Mouse (Mus musculus) heart, postnatal 0 days (tissue): ENCODE measurements at regions not wholly inside any gene's neighbourhood (a gene's known extent, or its start where the extent isn't known, plus 50 kb on each side); places are given as distances from the start of the nearest gene placed in this dataset.

Source experiments
- ATAC-seq: fragments of 200-750 bp; cut with Nextera tagmentation; 2 replicates; pipeline ENCODE4 v1.8.0; 2017; ENCODE audit warnings: low read depth, moderate number of reproducible peaks, moderate library complexity; ENCODE audit not compliant: insufficient read depth
- DNase-seq: peaks from one replicate; pipeline ENCODE4 v3.0.0-alpha.2; 2016; ENCODE audit warnings: low spot score
- H3K27ac ChIP-seq: fragments of 300-500 bp; sonication (generic); 2 replicates; pipeline ENCODE4 v1.5.1; 2014; ENCODE audit warnings: low read depth, mild to moderate bottlenecking
- H3K27me3 ChIP-seq: fragments of 300-500 bp; sonication (generic); 2 replicates; pipeline ENCODE4 v1.6.1; 2014; ENCODE audit warnings: low read length, mixed read lengths; ENCODE audit not compliant: control insufficient read depth, insufficient read depth
- H3K36me3 ChIP-seq: fragments of 300-500 bp; sonication (generic); replicated peaks from 2 replicates; pipeline ENCODE4 v1.6.1; 2014; ENCODE audit warnings: low read length, mixed read lengths; ENCODE audit not compliant: control insufficient read depth, insufficient read depth
- H3K4me1 ChIP-seq: fragments of 300-500 bp; sonication (generic); 2 replicates; pipeline ENCODE4 v1.6.1; 2014; ENCODE audit warnings: antibody characterized with exemption; ENCODE audit not compliant: control insufficient read depth, insufficient read depth
- H3K4me2 ChIP-seq: fragments of 300-500 bp; sonication (generic); 2 replicates; pipeline ENCODE4 v1.6.1; 2014; ENCODE audit warnings: low read depth, mild to moderate bottlenecking, low read length, moderate library complexity
- H3K4me3 ChIP-seq: fragments of 300-500 bp; sonication (generic); 2 replicates; pipeline ENCODE4 v1.5.1; 2014; ENCODE audit warnings: low read depth, low read length
- H3K9ac ChIP-seq: fragments of 300-500 bp; sonication (generic); replicated peaks from 2 replicates; pipeline ENCODE4 v1.6.1; 2014; ENCODE audit warnings: low read depth, low read length, mixed read lengths
- H3K9me3 ChIP-seq: fragments of 300-500 bp; sonication (generic); replicated peaks from 2 replicates; pipeline ENCODE4 v1.6.1; 2016; ENCODE audit warnings: low read length; ENCODE audit not compliant: control insufficient read depth
- CTCF ChIP-seq: IDR thresholded peaks from 2 replicates; pipeline ENCODE4 v1.5.1; 2016; ENCODE audit warnings: antibody characterized with exemption, control low read depth, low read depth
- EP300 ChIP-seq: IDR thresholded peaks from 2 replicates; pipeline ENCODE4 v1.6.1; 2016; ENCODE audit warnings: antibody characterized with exemption, low read depth
- WGBS: fragments of 180-500 bp; shearing (Covaris S2); extraction: QIAGEN DNeasy Blood & Tissue Kit; methylation state at CpG from one replicate; pipeline ENCODE4 v1.1.7; 2014; 5-methylcytosine and 5-hydroxymethylcytosine counted together

- Histone ChIP-seq H3K9me3 (0 out of 2 replicates have a peak, but pooled peaks cover 4% of the 10 kb centered on the region), H3K4me1 (no peaks in the 10 kb centered on the region), H3K4me3 (no peak overlapping the region), H3K36me3 (no peaks in the 10 kb centered on the region), H3K9ac (no peak overlapping the region), H3K4me2 (no peak overlapping the region), H3K27ac (no peak overlapping the region), H3K27me3 (0 out of 2 replicates have a peak, but pooled peaks cover 2% of the 10 kb centered on the region)
- ATAC-seq, result no peak
- WGBS, result 66% methylated on average over 2 of the region's 2 CpGs
- DNase-seq, result no peak
- TF ChIP-seq CTCF, result no peak
- TF ChIP-seq EP300, result no peak
These were observed 72.4 kb upstream of the Dusp10 start for GRCm38 (mm10) chr1:183940706-183941105.

- DNase-seq, result no peak
- no peak for TF ChIP-seq CTCF
- no peak for TF ChIP-seq EP300
- no peak overlapping the region for H3K4me2 ChIP-seq
- no peaks in the 10 kb centered on the region for H3K27me3 ChIP-seq
- no peaks in the 10 kb centered on the region for H3K4me1 ChIP-seq
- no peaks in the 10 kb centered on the region for H3K9me3 ChIP-seq
- ATAC-seq, result no peak
- no peak overlapping the region for H3K27ac ChIP-seq
- no peaks in the 10 kb centered on the region for H3K36me3 ChIP-seq
- 88% methylated on average over 8 of the region's 8 CpGs for WGBS
- H3K9ac ChIP-seq, result no peak overlapping the region
- H3K4me3 ChIP-seq, result no peak overlapping the region
These were observed 66.9 kb upstream of the Dusp10 start for GRCm38 (mm10) chr1:183946241-183946640.

GRCm38 (mm10) chr1:183947066-183947465 is 66.0 kb upstream of the Dusp10 start:
- no peak for TF ChIP-seq CTCF
- Histone ChIP-seq H3K27me3 (no peaks in the 10 kb centered on the region), H3K4me3 (no peak overlapping the region), H3K27ac (no peak overlapping the region), H3K9me3 (no peaks in the 10 kb centered on the region), H3K9ac (no peak overlapping the region), H3K4me2 (no peak overlapping the region; the same call in 1 of the 2 replicates), H3K4me1 (no peaks in the 10 kb centered on the region), H3K36me3 (no peaks in the 10 kb centered on the region)
- ATAC-seq (no peak), DNase-seq (no peak)
- 47% methylated on average over 5 of the region's 5 CpGs for WGBS

GRCm38 (mm10) chr1:183949205-183949604 is 63.9 kb upstream of the Dusp10 start:
- Histone ChIP-seq H3K4me1 (no peaks in the 10 kb centered on the region), H3K27ac (no peak overlapping the region), H3K9me3 (no peaks in the 10 kb centered on the region), H3K27me3 (no peaks in the 10 kb centered on the region), H3K36me3 (no peaks in the 10 kb centered on the region), H3K4me3 (no peak overlapping the region), H3K9ac (no peak overlapping the region), H3K4me2 (no peak overlapping the region)
- WGBS, result 76% methylated on average over 4 of the region's 4 CpGs
- ATAC-seq (no peak), DNase-seq (no peak)
- TF ChIP-seq EP300 (no peak), CTCF (no peak)

- WGBS, result 86% methylated on average over 2 of the region's 2 CpGs
- no peak for ATAC-seq
- Histone ChIP-seq H3K27ac (no peak overlapping the region), H3K9me3 (no peaks in the 10 kb centered on the region), H3K4me1 (no peaks in the 10 kb centered on the region), H3K4me3 (no peak overlapping the region), H3K9ac (no peak overlapping the region), H3K36me3 (no peaks in the 10 kb centered on the region), H3K27me3 (no peaks in the 10 kb centered on the region), H3K4me2 (no peak overlapping the region)
- TF ChIP-seq EP300 (no peak), CTCF (no peak)
- DNase-seq, result no peak
These were observed 59.0 kb upstream of the Dusp10 start for GRCm38 (mm10) chr1:183954086-183954485.

- no peak overlapping the region for H3K4me3 ChIP-seq
- H3K9ac ChIP-seq, result no peak overlapping the region
- WGBS, result 61% methylated on average over 3 of the region's 3 CpGs
- DNase-seq, result no peak
- no peaks in the 10 kb centered on the region for H3K27me3 ChIP-seq
- no peak for ATAC-seq
- H3K9me3 ChIP-seq, result no peaks in the 10 kb centered on the region
- TF ChIP-seq EP300 (no peak), CTCF (no peak)
- no peak overlapping the region for H3K4me2 ChIP-seq
- no peaks in the 10 kb centered on the region for H3K36me3 ChIP-seq
- no peak overlapping the region for H3K27ac ChIP-seq
- H3K4me1 ChIP-seq, result no peaks in the 10 kb centered on the region
These were observed 56.7 kb upstream of the Dusp10 start for GRCm38 (mm10) chr1:183956391-183956790.
